Mouse (Mus musculus): ENCODE data around the gene Prr29.
"Not testable (repeated sequence)": the region's sequence is repeated elsewhere in the genome, so short reads cannot be mapped to it uniquely, and the experiment has no call there.

- not testable (repeated sequence) for TF ChIP-seq CTCF (IDR thresholded peaks at IDR 0.05; ENCODE audit: low read depth, low read length); POLR2A (IDR thresholded peaks at IDR 0.05; ENCODE audit: extremely low read depth, insufficient read depth, low read length)
Observed at GRCm38 (mm10) chr11:106394055-106394454, 28.8 kb downstream of the Prr29 start.
